Mouse (Mus musculus) heart, embryonic 10.5 days (tissue): ENCODE results near the gene Zfp296. TPM values are rescaled to one million over a fixed set of nuclear protein-coding genes. Genes with fewer than 3 reads are reported as not detected.
"Not testable (repeated sequence)": the region's sequence is repeated elsewhere in the genome, so short reads cannot be mapped to it uniquely, and the experiment has no call there.

ENCODE experiments used
- DNase-seq: peaks from one replicate; pipeline ENCODE4 v3.0.0-alpha.2; 2017; ENCODE audit warnings: low spot score
- H3K27ac ChIP-seq: fragments of 300-500 bp; sonication (generic); 2 replicates; pipeline ENCODE4 v1.5.1; 2016; ENCODE audit warnings: mild to moderate bottlenecking
- H3K27me3 ChIP-seq: fragments of 300-500 bp; sonication (generic); 2 replicates; pipeline ENCODE4 v1.6.1; 2016; ENCODE audit warnings: mild to moderate bottlenecking; ENCODE audit not compliant: poor library complexity, insufficient read depth, severe bottlenecking
- H3K36me3 ChIP-seq: fragments of 300-500 bp; sonication (generic); 2 replicates; pipeline ENCODE4 v1.6.1; 2016; ENCODE audit warnings: mild to moderate bottlenecking, moderate library complexity
- H3K4me1 ChIP-seq: fragments of 300-500 bp; sonication (generic); 2 replicates; pipeline ENCODE4 v1.6.1; 2016; ENCODE audit warnings: mild to moderate bottlenecking
- H3K4me3 ChIP-seq: fragments of 300-500 bp; sonication (generic); 2 replicates; pipeline ENCODE4 v1.5.1; 2016; ENCODE audit warnings: mild to moderate bottlenecking, moderate library complexity
- H3K9me3 ChIP-seq: fragments of 300-500 bp; sonication (generic); 2 replicates; pipeline ENCODE4 v1.6.1; 2016; ENCODE audit warnings: mild to moderate bottlenecking, moderate library complexity
- WGBS: fragments of 180-500 bp; shearing (Covaris S2); methylation state at CpG from one replicate; pipeline ENCODE4 v1.1.7; 2016; 5-methylcytosine and 5-hydroxymethylcytosine counted together
- polyA plus RNA-seq: library from polyadenylated mRNA; unstranded; fragments of >200 nt; fragmentation: Nextera tagmentation; extraction: Ambion mirVana; gene quantifications from 2 replicates; pipeline ENCODE4 v1.2.1, GENCODE M21; 2016

Zfp296 gene
- polyA plus RNA-seq, 1 experiment from 2014 or later = 0.69 TPM

- Histone ChIP-seq H3K9me3 (no peaks in the 10 kb centered on the region), H3K36me3 (peaks cover 73% of the 10 kb centered on the region), H3K4me3 (no peak overlapping the region), H3K27me3 (no peaks in the 10 kb centered on the region), H3K27ac (no peak overlapping the region), H3K4me1 (peaks cover 26% of the 10 kb centered on the region)
- no peak for DNase-seq
- WGBS = 77% methylated on average over 5 of the region's 5 CpGs
Measured at GRCm38 (mm10) chr7:19600562-19600961, 23.5 kb downstream of the Zfp296 start.

GRCm38 (mm10) chr7:19603055-19603454 lies 26.0 kb downstream of the Zfp296 start:
- Histone ChIP-seq H3K4me3 (peak overlapping the region; percentile 99), H3K9me3 (no peaks in the 10 kb centered on the region), H3K4me1 (peaks cover 26% of the 10 kb centered on the region), H3K27ac (no peak overlapping the region), H3K27me3 (no peaks in the 10 kb centered on the region), H3K36me3 (peaks cover 51% of the 10 kb centered on the region)
- WGBS = 81% methylated on average over 12 of the region's 12 CpGs
- no peak for DNase-seq

- Histone ChIP-seq H3K9me3 (no peaks in the 10 kb centered on the region), H3K27ac (peak within 1 kb of the TSS; percentile 95), H3K4me1 (peaks cover 26% of the 10 kb centered on the region), H3K27me3 (no peaks in the 10 kb centered on the region), H3K4me3 (peak within 1 kb of the TSS; percentile 99), H3K36me3 (peaks cover 41% of the 10 kb centered on the region)
- DNase-seq = peak; percentile 98
- WGBS = 1% methylated on average over 57 of the region's 57 CpGs
Measured at GRCm38 (mm10) chr7:19603849-19604605, 26.9 kb downstream of the Zfp296 start, which contains the start of gene Clasrp. TSS of gene Clasrp (minus strand) at chr7:19604486.

DNA sequence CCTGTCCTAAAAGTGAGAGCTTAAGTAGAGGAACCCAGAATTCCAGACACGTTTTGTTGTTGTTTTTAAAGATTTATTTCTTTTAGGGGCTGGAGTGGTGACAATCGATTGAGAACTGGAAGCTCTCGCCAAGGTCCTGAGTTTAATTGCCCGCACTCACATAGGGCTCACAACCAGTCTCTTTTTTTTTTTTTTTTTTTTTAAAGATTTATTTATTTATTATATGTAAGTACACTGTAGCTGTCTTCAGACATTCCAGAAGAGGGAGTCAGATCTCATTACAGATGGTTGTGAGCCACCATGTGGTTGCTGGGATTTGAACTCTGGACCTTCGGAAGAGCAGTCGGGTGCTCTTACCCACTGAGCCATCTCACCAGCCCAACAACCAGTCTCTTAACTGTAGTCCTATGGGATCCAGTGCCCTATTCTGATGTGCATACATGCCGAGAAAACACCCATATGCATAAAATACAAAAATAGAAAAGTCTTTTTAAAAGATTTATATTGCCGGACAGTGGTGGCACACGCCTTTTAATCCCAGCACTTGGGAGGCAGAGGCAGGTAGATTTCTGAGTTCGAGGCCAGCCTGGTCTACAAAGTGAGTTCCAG lies 27.6 kb downstream of the Zfp296 start:
- not testable (repeated sequence) for H3K9me3 ChIP-seq
- WGBS = 58% methylated on average over 10 of the region's 10 CpGs

DNA sequence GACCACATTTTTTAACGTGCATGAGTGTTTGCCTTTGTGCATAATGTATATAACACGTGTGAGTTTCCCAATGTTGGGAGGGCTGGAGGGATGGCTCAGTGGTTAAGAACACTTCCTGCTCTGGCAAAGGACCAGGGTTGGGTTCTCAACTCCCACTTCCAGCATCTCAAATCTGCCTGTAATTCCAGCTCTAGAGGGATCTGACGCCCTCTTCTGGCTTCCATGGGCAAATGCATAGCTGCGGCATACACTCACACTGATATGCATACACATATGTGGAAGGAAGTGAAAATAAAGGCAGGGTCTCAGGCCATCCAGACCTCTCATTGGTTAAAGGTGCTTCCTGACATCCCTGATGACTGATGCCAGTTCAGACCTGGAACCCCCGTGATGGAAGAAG lies 30.2 kb downstream of the Zfp296 start:
- Histone ChIP-seq H3K4me1 (peaks cover 19% of the 10 kb centered on the region), H3K9me3 (no peaks in the 10 kb centered on the region), H3K4me3 (no peak overlapping the region), H3K27ac (no peak overlapping the region), H3K27me3 (no peaks in the 10 kb centered on the region), H3K36me3 (peaks cover 10% of the 10 kb centered on the region)
- DNase-seq = no peak
- 73% methylated on average over 5 of the region's 5 CpGs for WGBS

More for the DNA sequence above, 27.6 kb downstream of the Zfp296 start:
- DNase-seq, H3K27me3 ChIP-seq: not testable (repeated sequence)
- H3K36me3 ChIP-seq = peaks cover 34% of the 10 kb centered on the region
- peaks cover 26% of the 10 kb centered on the region for H3K4me1 ChIP-seq
- peak overlapping the region; percentile 95 for H3K27ac ChIP-seq
- H3K4me3 ChIP-seq = peak overlapping the region; percentile 99

DNA sequence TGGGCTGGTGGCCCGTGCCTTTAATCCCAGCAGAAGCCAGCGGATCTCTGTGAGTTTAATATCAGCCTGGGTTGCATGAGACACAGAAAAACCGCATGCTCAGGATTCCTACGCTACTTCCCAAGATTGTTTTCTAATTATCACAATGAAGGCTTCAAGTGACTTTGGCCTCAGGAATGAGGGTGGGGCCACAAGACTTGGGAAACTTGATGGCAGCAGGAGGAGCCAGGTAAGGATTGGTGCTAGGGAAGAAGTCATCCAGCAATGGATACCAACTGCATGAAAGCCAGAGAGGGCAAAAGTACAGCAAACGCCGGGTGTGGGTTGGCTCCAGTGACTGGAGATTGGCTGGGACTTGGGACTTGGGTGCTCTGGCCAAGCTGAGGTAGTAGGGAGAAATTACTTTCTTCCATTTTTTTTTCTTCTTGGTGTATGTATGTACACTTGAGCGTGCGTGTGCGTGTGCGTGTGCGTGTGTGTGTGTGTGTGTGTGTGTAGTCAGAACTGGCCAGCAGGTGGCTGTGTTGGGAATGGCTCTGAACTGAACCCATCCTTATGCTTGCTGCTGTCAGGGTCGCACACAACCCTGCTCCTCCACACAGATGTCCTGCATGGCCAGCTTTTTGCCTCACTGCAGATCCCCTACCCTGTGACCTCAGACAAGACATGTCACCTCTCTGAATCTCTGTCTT lies 32.7 kb downstream of the Zfp296 start:
- Histone ChIP-seq H3K27me3 (no peaks in the 10 kb centered on the region), H3K36me3 (no peaks in the 10 kb centered on the region), H3K27ac (no peak overlapping the region), H3K4me3 (no peak overlapping the region), H3K9me3 (no peaks in the 10 kb centered on the region), H3K4me1 (no peaks in the 10 kb centered on the region)
- DNase-seq = no peak
- WGBS = 91% methylated on average over 12 of the region's 12 CpGs

DNA sequence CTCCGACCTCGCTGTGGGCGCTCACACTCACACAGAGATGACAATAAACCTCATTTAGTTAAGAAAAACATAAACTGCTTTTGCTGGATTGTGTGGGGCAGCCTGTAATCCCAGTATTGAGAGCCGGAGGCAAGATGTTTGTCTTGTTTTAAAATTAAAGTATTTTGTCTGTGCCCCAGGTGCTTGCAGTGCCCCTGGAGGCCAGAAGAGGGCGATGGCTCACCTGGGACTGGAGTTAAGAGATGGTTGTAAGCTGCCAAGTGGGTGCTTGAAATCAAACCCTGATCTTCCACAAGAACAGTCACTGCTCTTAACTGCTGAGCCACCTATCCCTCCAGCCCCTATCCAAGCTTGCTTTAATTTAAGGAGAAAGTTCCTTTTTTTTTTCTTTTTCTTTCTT lies 33.9 kb downstream of the Zfp296 start:
- WGBS = 76% methylated on average over 5 of the region's 5 CpGs

DNA sequence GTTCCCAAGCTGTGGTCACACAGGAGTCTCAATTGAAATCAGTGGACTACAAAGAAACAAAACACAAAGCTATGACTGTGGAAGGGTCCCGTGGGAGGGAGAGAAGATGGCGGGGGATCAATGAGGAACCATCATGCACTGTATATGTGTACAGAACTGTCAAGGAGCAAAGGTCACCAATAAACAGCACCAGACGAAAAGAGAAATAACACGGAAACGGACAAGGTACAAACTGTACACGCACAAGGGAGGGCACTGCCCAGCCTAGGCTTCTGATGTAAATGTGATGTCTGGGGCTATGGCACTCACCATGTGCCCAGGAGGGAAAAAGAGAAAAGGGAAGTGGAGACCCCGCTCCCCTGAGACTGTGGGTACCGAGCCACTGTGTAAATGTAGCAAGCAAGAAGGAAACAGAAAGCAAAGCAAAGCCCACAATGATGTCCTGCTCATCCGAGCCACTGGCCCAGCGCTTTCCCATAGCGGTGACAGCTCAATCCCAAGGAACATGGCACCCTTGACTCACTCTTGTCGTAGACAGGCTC lies 38.0 kb downstream of the Zfp296 start:
- 87% methylated on average over 12 of the region's 12 CpGs for WGBS
- Histone ChIP-seq H3K27me3 (peaks cover 9% of the 10 kb centered on the region), H3K4me1 (peaks cover 6% of the 10 kb centered on the region), H3K9me3 (no peaks in the 10 kb centered on the region), H3K27ac (no peak overlapping the region), H3K4me3 (no peak overlapping the region), H3K36me3 (no peaks in the 10 kb centered on the region)
- DNase-seq = no peak

More for the DNA sequence above, 33.9 kb downstream of the Zfp296 start:
- H3K4me1 ChIP-seq = no peaks in the 10 kb centered on the region
- H3K9me3 ChIP-seq = no peaks in the 10 kb centered on the region
- no peaks in the 10 kb centered on the region for H3K27me3 ChIP-seq
- no peak overlapping the region for H3K4me3 ChIP-seq
- DNase-seq = no peak
- no peaks in the 10 kb centered on the region for H3K36me3 ChIP-seq
- no peak overlapping the region for H3K27ac ChIP-seq

DNA sequence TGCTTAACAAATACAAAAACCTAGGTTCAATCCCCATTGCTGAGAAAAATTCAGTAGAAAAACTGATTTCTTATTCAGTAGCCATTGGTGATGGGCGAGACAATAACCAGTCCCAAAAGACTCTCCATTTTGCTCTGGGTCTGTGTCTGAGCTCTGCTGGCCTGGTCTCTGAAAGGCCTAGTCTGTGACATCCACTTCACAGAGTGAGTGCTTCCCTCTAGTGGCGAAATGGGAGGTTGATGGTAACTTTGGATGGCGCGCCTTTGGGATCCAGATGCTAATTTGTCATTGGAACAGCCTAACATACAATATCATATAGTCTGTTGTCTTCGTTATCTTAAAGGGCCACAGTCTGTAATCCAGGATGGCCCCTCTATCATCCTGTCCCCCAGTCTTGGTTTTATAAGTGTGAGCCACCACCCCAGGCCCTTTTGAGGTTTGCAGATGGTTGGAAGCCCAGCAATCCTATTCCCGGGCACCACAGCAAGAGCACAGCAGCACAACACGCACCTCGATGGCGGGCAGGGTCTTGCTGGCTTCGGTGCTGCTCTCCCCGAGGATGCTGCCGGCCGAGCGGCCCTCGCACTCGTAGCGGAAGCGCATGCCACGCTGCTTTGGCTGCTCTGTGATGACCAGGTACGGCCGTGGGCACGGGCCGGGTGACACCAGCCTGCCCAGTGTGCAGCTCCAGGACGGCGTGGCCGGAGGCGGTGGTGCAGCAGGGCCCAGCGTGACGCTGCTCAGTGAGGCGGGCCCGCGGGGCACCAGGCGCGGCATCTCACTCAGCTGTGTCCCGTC lies 42.1 kb downstream of the Zfp296 start:
- 4% methylated on average over 35 of the region's 35 CpGs for WGBS
- peak overlapping the region; percentile 69 for H3K27ac ChIP-seq
- no peaks in the 10 kb centered on the region for H3K36me3 ChIP-seq
- no peaks in the 10 kb centered on the region for H3K9me3 ChIP-seq
- DNase-seq = peak; percentile 90
- peaks cover 6% of the 10 kb centered on the region for H3K4me1 ChIP-seq
- H3K4me3 ChIP-seq = peak overlapping the region; percentile 59
- H3K27me3 ChIP-seq = peaks cover 13% of the 10 kb centered on the region

DNA sequence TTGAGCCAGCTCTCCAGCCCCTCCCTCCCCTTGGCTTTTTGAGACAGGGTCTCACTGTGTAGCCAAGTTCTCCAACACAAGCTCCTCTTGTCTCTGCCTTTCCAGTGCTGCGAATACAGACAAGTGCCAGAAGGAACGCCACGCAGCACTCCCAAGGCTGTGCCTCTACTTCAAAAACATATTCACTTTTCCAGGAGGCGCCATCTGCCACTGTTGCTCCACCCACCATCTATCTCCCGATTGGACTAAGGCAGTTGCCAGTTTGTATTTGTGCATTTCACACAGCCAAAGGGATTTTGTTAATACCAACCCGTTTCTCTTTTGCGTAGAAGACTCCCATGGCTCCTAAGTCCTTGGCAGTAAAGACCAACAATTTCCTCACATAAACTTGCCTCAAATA lies 43.7 kb downstream of the Zfp296 start:
- DNase-seq = no peak
- H3K36me3 ChIP-seq = no peaks in the 10 kb centered on the region
- WGBS = 90% methylated on average over 7 of the region's 7 CpGs

DNA sequence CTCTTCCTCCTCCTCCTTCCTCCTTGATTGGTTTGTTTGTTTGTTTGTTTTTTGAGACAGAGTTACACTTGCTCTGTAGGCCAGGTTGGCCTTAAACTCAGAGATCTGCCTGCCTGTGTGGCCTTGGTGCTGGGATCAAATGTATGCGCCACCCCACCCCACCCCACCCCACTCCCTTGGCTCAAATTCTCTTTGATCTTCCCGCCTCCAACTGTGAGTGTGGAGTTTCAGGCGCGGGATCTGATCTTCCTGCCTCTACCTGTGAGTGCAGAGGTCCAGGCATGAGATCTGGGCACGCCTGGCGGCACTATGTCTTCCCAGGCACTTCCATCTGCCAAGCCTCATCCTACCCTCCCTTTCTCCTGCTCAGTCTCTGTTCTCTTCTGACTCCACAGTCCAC lies 45.2 kb downstream of the Zfp296 start:
- Histone ChIP-seq H3K36me3 (no peaks in the 10 kb centered on the region), H3K4me1 (peaks cover 6% of the 10 kb centered on the region), H3K27ac (no peak overlapping the region), H3K4me3 (no peak overlapping the region), H3K9me3 (no peaks in the 10 kb centered on the region), H3K27me3 (peaks cover 13% of the 10 kb centered on the region)
- DNase-seq = no peak
- 27% methylated on average over 6 of the region's 6 CpGs for WGBS

More for the DNA sequence above, 43.7 kb downstream of the Zfp296 start:
- H3K9me3 ChIP-seq = no peaks in the 10 kb centered on the region
- H3K4me3 ChIP-seq = no peak overlapping the region
- H3K27ac ChIP-seq = no peak overlapping the region
- H3K4me1 ChIP-seq = peaks cover 6% of the 10 kb centered on the region
- peaks cover 13% of the 10 kb centered on the region for H3K27me3 ChIP-seq

GRCm38 (mm10) chr7:19623433-19623832 lies 46.3 kb downstream of the Zfp296 start:
- Histone ChIP-seq H3K27ac (no peak overlapping the region), H3K4me1 (peaks cover 6% of the 10 kb centered on the region), H3K4me3 (no peak overlapping the region), H3K9me3 (no peaks in the 10 kb centered on the region), H3K36me3 (no peaks in the 10 kb centered on the region), H3K27me3 (peaks cover 13% of the 10 kb centered on the region)
- 56% methylated on average over 2 of the region's 2 CpGs for WGBS
- DNase-seq = no peak
